Mouse (Mus musculus) limb, embryonic 14.5 days (tissue): ENCODE measurements at regions not wholly inside any gene's neighbourhood (a gene's known extent, or its start where the extent isn't known, plus 50 kb on each side); places are given as distances from the start of the nearest gene placed in this dataset.

ENCODE experiments used
- ATAC-seq: fragments of 200-750 bp; cut with Nextera tagmentation; 2 replicates; pipeline ENCODE4 v1.8.0; 2017; ENCODE audit warnings: low read depth, moderate number of reproducible peaks, moderate TSS enrichment; ENCODE audit not compliant: low FRiP score
- DNase-seq: peaks from one replicate; pipeline ENCODE4 v3.0.0-alpha.2; 2015; ENCODE audit warnings: low spot score
- H3K27ac ChIP-seq: fragments of 300-500 bp; sonication (generic); replicated peaks from 2 replicates; pipeline ENCODE4 v1.5.1; 2014; ENCODE audit warnings: low read depth, mild to moderate bottlenecking, low read length, moderate library complexity, mixed read lengths
- H3K27me3 ChIP-seq: fragments of 300-500 bp; sonication (generic); 2 replicates; pipeline ENCODE4 v1.6.1; 2014; ENCODE audit warnings: low read length, mixed read lengths; ENCODE audit not compliant: control insufficient read depth, insufficient read depth
- H3K36me3 ChIP-seq: fragments of 300-500 bp; sonication (generic); 2 replicates; pipeline ENCODE4 v1.6.1; 2014; ENCODE audit warnings: mild to moderate bottlenecking, low read length, moderate library complexity, mixed read lengths; ENCODE audit not compliant: control insufficient read depth, insufficient read depth
- H3K4me1 ChIP-seq: fragments of 300-500 bp; sonication (generic); 2 replicates; pipeline ENCODE4 v1.6.1; 2014; ENCODE audit warnings: antibody characterized with exemption, low read length, mixed read lengths; ENCODE audit not compliant: control insufficient read depth, insufficient read depth
- H3K4me2 ChIP-seq: fragments of 300-500 bp; sonication (generic); replicated peaks from 2 replicates; pipeline ENCODE4 v1.6.1; 2014; ENCODE audit warnings: low read depth, mild to moderate bottlenecking, low read length, moderate library complexity; ENCODE audit not compliant: severe bottlenecking
- H3K4me3 ChIP-seq: fragments of 300-500 bp; sonication (generic); replicated peaks from 2 replicates; pipeline ENCODE4 v1.5.1; 2014; ENCODE audit warnings: low read length
- H3K9ac ChIP-seq: fragments of 300-500 bp; sonication (generic); 2 replicates; pipeline ENCODE4 v1.6.1; 2014; ENCODE audit warnings: mild to moderate bottlenecking, low read depth, low read length, moderate library complexity; ENCODE audit not compliant: severe bottlenecking
- H3K9me3 ChIP-seq: fragments of 300-500 bp; sonication (generic); 2 replicates; pipeline ENCODE4 v1.6.1; 2016; ENCODE audit warnings: low read length; ENCODE audit not compliant: control insufficient read depth
- POLR2A ChIP-seq: fragments of 200-500 bp; IDR thresholded peaks from 2 replicates; pipeline ENCODE4 v1.8.0; 2012; ENCODE audit warnings: inconsistent platforms, mild to moderate bottlenecking, moderate library complexity, borderline replicate concordance; ENCODE audit not compliant: insufficient read depth, insufficient read length; ENCODE audit errors: extremely low read depth
- WGBS: fragments of 180-500 bp; shearing (Covaris S2); extraction: QIAGEN DNeasy Blood & Tissue Kit; methylation state at CpG from one replicate; pipeline ENCODE4 v1.1.7; 2014; 5-methylcytosine and 5-hydroxymethylcytosine counted together

DNA sequence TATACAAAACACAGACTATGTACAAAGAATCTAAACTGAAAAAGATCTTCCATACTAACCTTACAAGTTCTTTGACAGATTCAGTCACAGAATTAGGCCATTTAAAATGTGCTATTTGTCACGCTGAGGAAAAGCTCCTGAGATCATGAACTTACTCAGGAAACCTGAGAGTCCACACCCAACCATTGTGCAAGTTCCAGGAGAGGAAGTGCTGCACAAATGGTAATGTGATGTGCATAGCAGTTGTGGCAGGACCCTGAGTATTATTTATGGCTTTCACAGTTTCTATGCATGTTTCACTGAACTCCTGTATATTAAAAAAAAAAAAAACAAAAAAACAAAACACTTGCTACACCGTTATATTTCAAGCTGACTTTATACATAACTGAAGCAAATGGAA is 200.2 kb downstream of the Rassf9 start:
- Histone ChIP-seq H3K4me2 (no peak overlapping the region), H3K9ac (no peak overlapping the region), H3K36me3 (no peaks in the 10 kb centered on the region), H3K4me3 (no peak overlapping the region), H3K4me1 (no peaks in the 10 kb centered on the region), H3K27ac (no peak overlapping the region), H3K27me3 (no peaks in the 10 kb centered on the region), H3K9me3 (no peaks in the 10 kb centered on the region)
- DNase-seq = no peak
- 64% methylated on average over 2 of the region's 2 CpGs for whole genome bisulfite sequencing
- TF ChIP-seq POLR2A = no peak
- no peak for ATAC-seq

GRCm38 (mm10) chr10:102705848-102706247 is 193.8 kb downstream of the Rassf9 start:
- no peak for DNase-seq
- Histone ChIP-seq H3K4me2 (no peak overlapping the region), H3K36me3 (no peaks in the 10 kb centered on the region), H3K4me3 (no peak overlapping the region), H3K9me3 (no peaks in the 10 kb centered on the region), H3K27ac (no peak overlapping the region), H3K27me3 (no peaks in the 10 kb centered on the region), H3K9ac (no peak overlapping the region), H3K4me1 (no peaks in the 10 kb centered on the region)
- no peak for TF ChIP-seq POLR2A
- ATAC-seq = no peak
- 91% methylated on average over 3 of the region's 3 CpGs for WGBS

DNA sequence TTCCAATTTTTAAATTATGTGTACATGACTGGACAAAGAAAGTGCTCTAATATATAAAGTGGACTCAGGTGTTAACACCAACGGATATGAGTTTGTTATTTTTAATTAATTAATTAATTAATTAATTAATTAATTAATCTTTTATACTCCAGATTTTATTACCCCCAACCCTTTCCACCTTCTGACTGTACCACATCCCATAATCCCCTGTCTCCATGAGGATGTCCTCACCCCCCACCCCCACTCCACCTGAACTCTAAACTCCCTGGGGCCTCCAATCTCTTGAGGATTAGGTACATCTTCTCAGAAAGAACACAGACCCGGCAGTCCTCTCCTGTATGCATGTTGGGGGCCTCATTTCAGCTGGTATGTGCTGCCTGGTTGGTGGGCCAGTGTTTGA is 182.8 kb downstream of the Rassf9 start:
- ATAC-seq = no peak
- Histone ChIP-seq H3K36me3 (no peaks in the 10 kb centered on the region), H3K4me1 (no peaks in the 10 kb centered on the region), H3K9me3 (no peaks in the 10 kb centered on the region), H3K9ac (no peak overlapping the region), H3K27ac (no peak overlapping the region), H3K27me3 (no peaks in the 10 kb centered on the region), H3K4me3 (no peak overlapping the region), H3K4me2 (no peak overlapping the region)
- DNase-seq = no peak
- no peak for TF ChIP-seq POLR2A
- WGBS = 66% methylated on average over 2 of the region's 2 CpGs

DNA sequence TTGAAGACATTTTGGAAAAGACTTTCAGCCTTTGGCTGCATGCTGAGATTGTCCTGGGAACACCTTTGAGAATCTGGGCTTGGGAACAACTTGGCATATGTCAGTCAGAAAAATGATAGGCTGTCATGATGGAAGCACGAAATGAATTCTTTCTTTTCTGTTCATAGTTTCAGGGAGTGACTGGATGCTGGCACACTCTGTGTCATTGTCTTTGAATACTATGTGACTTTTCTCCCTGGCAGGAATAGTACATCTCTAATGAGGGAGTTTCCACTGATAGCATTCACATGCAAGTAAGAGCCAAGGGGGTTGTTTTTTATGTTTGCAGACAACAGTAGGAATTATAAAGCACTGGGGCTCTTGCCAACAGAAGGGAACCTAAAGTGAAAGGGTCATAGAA is 177.9 kb downstream of the Rassf9 start:
- no peak for ATAC-seq
- H3K4me2 ChIP-seq = no peak overlapping the region
- no peak overlapping the region for H3K27ac ChIP-seq
- no peaks in the 10 kb centered on the region for H3K9me3 ChIP-seq
- no peaks in the 10 kb centered on the region for H3K27me3 ChIP-seq
- no peak for TF ChIP-seq POLR2A
- 62% methylated on average over 1 of the region's 1 CpGs for WGBS
- H3K4me3 ChIP-seq = no peak overlapping the region
- H3K36me3 ChIP-seq = no peaks in the 10 kb centered on the region
- no peak overlapping the region for H3K9ac ChIP-seq
- H3K4me1 ChIP-seq = no peaks in the 10 kb centered on the region
- no peak for DNase-seq

DNA sequence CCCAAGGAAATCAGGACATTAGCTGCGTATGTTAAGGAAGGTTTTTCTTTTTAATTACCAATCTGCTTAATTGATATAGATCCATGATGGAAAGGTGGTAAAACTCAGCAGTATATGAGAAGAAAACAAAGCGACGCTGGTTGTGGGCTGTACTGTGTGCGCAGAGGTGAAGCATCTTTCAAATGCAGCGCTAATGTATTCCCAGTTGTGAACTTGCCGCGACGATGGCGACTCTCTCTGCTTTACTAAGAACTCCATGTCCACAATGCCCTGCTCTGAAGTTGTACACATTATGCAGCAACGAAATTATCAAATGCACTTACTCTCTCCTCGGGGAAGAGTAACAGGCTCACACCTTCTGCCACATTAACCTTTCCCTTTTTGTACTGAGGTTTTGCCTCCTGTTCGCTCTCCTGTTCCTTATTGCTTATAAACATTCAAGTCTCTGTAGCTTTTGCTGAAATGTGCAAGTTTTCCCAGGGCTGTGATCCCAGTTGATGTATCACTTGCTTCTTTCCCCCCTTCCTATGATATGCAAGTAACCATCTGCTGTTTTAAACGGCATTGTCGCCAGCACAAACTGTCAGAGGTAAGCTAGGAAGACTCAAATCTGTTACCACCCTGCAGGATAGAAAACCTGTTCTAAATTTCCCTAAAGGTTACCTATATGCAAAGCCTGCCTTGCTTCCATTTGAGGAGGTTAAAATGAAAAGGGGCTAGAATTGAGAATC is 174.8 kb downstream of the Rassf9 start:
- H3K9ac ChIP-seq = no peak overlapping the region
- no peak for TF ChIP-seq POLR2A
- WGBS = 74% methylated on average over 14 of the region's 14 CpGs
- no peak overlapping the region for H3K27ac ChIP-seq
- H3K4me1 ChIP-seq = no peaks in the 10 kb centered on the region
- no peaks in the 10 kb centered on the region for H3K27me3 ChIP-seq
- no peak for ATAC-seq
- H3K36me3 ChIP-seq = no peaks in the 10 kb centered on the region
- H3K4me3 ChIP-seq = no peak overlapping the region
- no peak overlapping the region for H3K4me2 ChIP-seq
- no peak for DNase-seq
- H3K9me3 ChIP-seq = no peaks in the 10 kb centered on the region
